Mouse (Mus musculus) small intestine, adult 2 months (tissue): Measurements from ENCODE around the gene Parvb.

Experiments
- CTCF ChIP-seq: fragments of 200-500 bp; IDR thresholded peaks from 2 replicates; pipeline ENCODE4 v1.5.1; 2012; ENCODE audit warnings: low read depth, mild to moderate bottlenecking, control low read depth, inconsistent platforms, low read length, moderate library complexity, mixed read lengths; ENCODE audit not compliant: insufficient replicate concordance, insufficient read length; ENCODE audit errors: extremely low read depth
- POLR2A ChIP-seq: fragments of 200-500 bp; IDR thresholded peaks from 2 replicates; pipeline ENCODE4 v1.6.1; 2012; ENCODE audit warnings: low read depth, mild to moderate bottlenecking, control low read depth, inconsistent platforms, low read length, moderate library complexity

GRCm38 (mm10) chr15:84252645-84253044, 20.8 kb downstream of the Parvb start:
- TF ChIP-seq CTCF (no peak), POLR2A (no peak)
